Mouse (Mus musculus): ENCODE data around the gene Fcho1.
"Not testable (repeated sequence)": the region's sequence is repeated elsewhere in the genome, so short reads cannot be mapped to it uniquely, and the experiment has no call there.

GRCm38 (mm10) chr8:71695456-71695855 is 30.1 kb downstream of the Fcho1 start:
- TF ChIP-seq GATA1 (IDR thresholded peaks at IDR 0.05; ENCODE audit: borderline replicate concordance, low read length); FLI1 (IDR thresholded peaks at IDR 0.05; ENCODE audit: low read length): not testable (repeated sequence)

Measured in megakaryocyte, embryonic 14.5 days (primary cell).